Comparison of ENCODE assay signal across 8 mouse cellular contexts in the genomic region with DNA sequence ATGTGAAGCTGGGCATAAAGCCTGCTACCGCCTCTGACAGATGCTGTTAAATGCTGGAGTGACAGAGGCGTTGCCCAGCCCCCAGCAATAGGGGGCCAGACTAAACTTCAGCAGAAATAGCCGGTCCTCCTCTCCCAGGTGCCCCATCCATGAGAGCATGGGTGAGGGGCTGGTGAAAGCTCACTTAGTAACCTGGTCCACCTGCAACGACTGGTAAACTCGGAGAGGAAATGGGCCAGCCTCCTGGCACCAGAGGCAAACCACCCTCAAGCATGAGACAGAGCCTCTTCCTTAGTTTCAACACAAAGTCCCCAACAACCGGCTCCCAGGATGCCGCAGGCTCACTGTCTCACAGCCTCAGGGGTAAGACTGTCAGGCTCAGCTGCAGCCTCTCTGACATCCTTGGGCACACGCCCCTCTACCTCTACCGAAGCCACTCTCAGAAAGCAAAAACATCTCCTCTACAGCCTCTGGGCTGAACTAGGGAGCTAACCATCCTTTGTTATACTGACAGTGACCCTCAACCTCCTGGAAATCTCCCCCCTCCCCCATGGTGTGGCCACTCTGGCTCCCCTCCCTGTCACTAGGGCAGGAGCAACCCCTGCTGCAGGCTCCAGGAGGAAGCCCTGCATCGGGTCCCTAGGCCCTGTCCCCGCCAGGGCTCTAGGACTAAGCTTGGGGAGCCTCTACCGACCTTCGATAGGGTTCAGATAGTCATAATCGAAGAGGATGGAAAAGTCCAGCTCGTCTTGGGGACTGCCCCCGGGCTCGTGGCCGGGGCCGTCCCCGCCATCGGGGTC. TPM values are rescaled to one million over a fixed set of nuclear protein-coding genes. Genes with fewer than 3 reads are reported as not detected.
A peak's percentile ranks its signal among the peaks of the same experiment; 100 is the strongest.
DNase-seq lines count a peak whose midpoint lies in the region; ATAC-seq and TF ChIP-seq lines count a peak whose summit lies in the region.

No protein-coding gene starts in this region.

- intact Hi-C loops in left cerebral cortex, postnatal 36 days (cut with DNase I), result no loop called here

- H3K27ac ChIP-seq in lung, embryonic 15.5 days, result no peak overlapping the region
- no peak overlapping the region for H3K27ac ChIP-seq in cortical plate, adult 2 months (ENCODE audit: insufficient read depth, low read length)
- H3K27ac ChIP-seq in hindbrain, embryonic 16.5 days (ENCODE audit: low read depth, low read length), result no peak overlapping the region; the same call in 1 of the 2 replicates
- no peak overlapping the region for H3K27ac ChIP-seq in midbrain, embryonic 14.5 days (replicated peaks; ENCODE audit: low read depth, low read length)

- TF ChIP-seq POLR2A in cortical plate, adult 2 months (IDR thresholded peaks at IDR 0.05; ENCODE audit: extremely low read depth, insufficient read depth, low read length), result no peak

- H3K36me3 ChIP-seq in lung, embryonic 15.5 days, result no peaks in the 10 kb centered on the region
- H3K36me3 ChIP-seq in hindbrain, embryonic 16.5 days (ENCODE audit: control insufficient read depth, insufficient read depth, low read length), result no peaks in the 10 kb centered on the region
- no peaks in the 10 kb centered on the region for H3K36me3 ChIP-seq in midbrain, embryonic 14.5 days (ENCODE audit: control insufficient read depth, insufficient read depth, low read length)

- H3K4me2 ChIP-seq in lung, embryonic 15.5 days, result peak overlapping the region; percentile 74
- peak overlapping the region; percentile 54 for H3K4me2 ChIP-seq in hindbrain, embryonic 16.5 days (ENCODE audit: low read length)
- peak overlapping the region; percentile 59 for H3K4me2 ChIP-seq in midbrain, embryonic 14.5 days (ENCODE audit: low read length)

- H3K4me3 ChIP-seq in lung, embryonic 15.5 days, result peak overlapping the region; percentile 51
- H3K4me3 ChIP-seq in cortical plate, adult 2 months (ENCODE audit: insufficient read depth, low read length), result 0 out of 2 replicates have a peak overlapping the region, but pooled peaks have one; percentile 1
- peak overlapping the region; percentile 31 for H3K4me3 ChIP-seq in hindbrain, embryonic 16.5 days (ENCODE audit: low read length)
- peak overlapping the region; percentile 28 for H3K4me3 ChIP-seq in midbrain, embryonic 14.5 days (replicated peaks; ENCODE audit: low read depth, low read length)

- no peak for TF ChIP-seq CTCF in cortical plate, adult 2 months (IDR thresholded peaks at IDR 0.05; ENCODE audit: extremely low read depth, insufficient read depth, low read length)

- 8% methylated on average over 21 of the region's 21 CpGs for WGBS in lung, embryonic 15.5 days
- 6% methylated on average over 20 of the region's 21 CpGs for WGBS in hindbrain, embryonic 16.5 days
- WGBS in midbrain, embryonic 14.5 days, result 3% methylated on average over 21 of the region's 21 CpGs

- H3K27me3 ChIP-seq in lung, embryonic 15.5 days, result peaks cover 27% of the 10 kb centered on the region
- peaks cover 12% of the 10 kb centered on the region for H3K27me3 ChIP-seq in hindbrain, embryonic 16.5 days (replicated peaks; ENCODE audit: control insufficient read depth, insufficient read depth, low read length)
- H3K27me3 ChIP-seq in midbrain, embryonic 14.5 days (ENCODE audit: control insufficient read depth, insufficient read depth, low read length), result peaks cover 16% of the 10 kb centered on the region

- no peak for DNase-seq in lung, postnatal 10 days
- no peak for DNase-seq in midbrain, embryonic 14.5 days
- DNase-seq in left cerebral cortex, postnatal 36 days (ENCODE audit: low spot score in 2 of 2), result no peak
- no peak for DNase-seq in right cerebral cortex, postnatal 4 days
- no peak for DNase-seq in lung, postnatal 4 days

- peaks cover 17% of the 10 kb centered on the region for H3K4me1 ChIP-seq in lung, embryonic 15.5 days
- H3K4me1 ChIP-seq in cortical plate, adult 2 months (ENCODE audit: control insufficient read depth, insufficient read depth, low read length), result no peaks in the 10 kb centered on the region; the same call in 1 of the 2 replicates
- H3K4me1 ChIP-seq in hindbrain, embryonic 16.5 days (ENCODE audit: control insufficient read depth, insufficient read depth, low read depth, low read length), result peaks cover 21% of the 10 kb centered on the region
- H3K4me1 ChIP-seq in midbrain, embryonic 14.5 days (ENCODE audit: control insufficient read depth, insufficient read depth, low read length), result peaks cover 24% of the 10 kb centered on the region

- peak overlapping the region; percentile 50 for H3K9ac ChIP-seq in lung, embryonic 15.5 days
- H3K9ac ChIP-seq in hindbrain, embryonic 16.5 days (ENCODE audit: low read depth, low read length), result peak overlapping the region; percentile 19
- no peak overlapping the region for H3K9ac ChIP-seq in midbrain, embryonic 14.5 days (replicated peaks; ENCODE audit: low read length)

- no peak for ATAC-seq in lung, embryonic 15.5 days (ENCODE audit: borderline replicate concordance, extremely low read depth, low FRiP score, low TSS enrichment)
- peak; percentile 44; the same call in 1 of the 2 replicates for ATAC-seq in hindbrain, embryonic 16.5 days
- no peak for ATAC-seq in midbrain, embryonic 14.5 days (ENCODE audit: low FRiP score, low TSS enrichment)

- no peaks in the 10 kb centered on the region for H3K9me3 ChIP-seq in lung, embryonic 15.5 days
- H3K9me3 ChIP-seq in hindbrain, embryonic 16.5 days (ENCODE audit: control insufficient read depth, low read length), result no peaks in the 10 kb centered on the region
- H3K9me3 ChIP-seq in midbrain, embryonic 14.5 days (ENCODE audit: control insufficient read depth, low read length), result no peaks in the 10 kb centered on the region

RNA-seq across cellular contexts. Expression of a gene that starts 11.9 kb away (rescaled TPM):
- polyA plus RNA-seq in lung, embryonic 15.5 days (2015; fragmentation: Nextera tagmentation; extraction: Ambion mirVana), result 1.2 and 1.8 TPM in 2 replicates
- polyA plus RNA-seq in cortical plate, adult 2 months (2012; rRNA removed), result 6.6 and 8.0 TPM in 2 replicates
- 5.1 and 6.2 TPM in 2 replicates for polyA plus RNA-seq in hindbrain, embryonic 16.5 days (2015; fragmentation: Nextera tagmentation; extraction: Ambion mirVana)
- 2.5 and 2.6 TPM in 2 replicates for polyA plus RNA-seq in midbrain, embryonic 14.5 days (2014; fragmentation: Nextera tagmentation; extraction: Ambion mirVana)
- 10 to 100 TPM in 1 of 2 experiments, 1 to 10 TPM in 1; 9.5 to 12.5 TPM for total RNA-seq in left cerebral cortex, postnatal 36 days (2021)

Comparison
In these comparisons a context has a peak if more than half of its experiments do, and no peak if none do; other contexts are left out.
1. H3K4me3 ChIP-seq: peak in every context shown above with its lines; median percentile 51 in lung, embryonic 15.5 days; 31 in hindbrain, embryonic 16.5 days; 28 in midbrain, embryonic 14.5 days; 1 in cortical plate, adult 2 months.